Mouse (Mus musculus) heart, postnatal 0 days (tissue): Measurements from ENCODE around the gene M1ap. TPM values are rescaled to one million over a fixed set of nuclear protein-coding genes. Genes with fewer than 3 reads are reported as not detected.

ENCODE experiments used
- ATAC-seq: fragments of 200-750 bp; cut with Nextera tagmentation; 2 replicates; pipeline ENCODE4 v1.8.0; 2017; ENCODE audit warnings: low read depth, moderate number of reproducible peaks, moderate library complexity; ENCODE audit not compliant: insufficient read depth
- DNase-seq: peaks from one replicate; pipeline ENCODE4 v3.0.0-alpha.2; 2016; ENCODE audit warnings: low spot score
- H3K27ac ChIP-seq: fragments of 300-500 bp; sonication (generic); 2 replicates; pipeline ENCODE4 v1.5.1; 2014; ENCODE audit warnings: low read depth, mild to moderate bottlenecking
- H3K27me3 ChIP-seq: fragments of 300-500 bp; sonication (generic); 2 replicates; pipeline ENCODE4 v1.6.1; 2014; ENCODE audit warnings: low read length, mixed read lengths; ENCODE audit not compliant: control insufficient read depth, insufficient read depth
- H3K36me3 ChIP-seq: fragments of 300-500 bp; sonication (generic); replicated peaks from 2 replicates; pipeline ENCODE4 v1.6.1; 2014; ENCODE audit warnings: low read length, mixed read lengths; ENCODE audit not compliant: control insufficient read depth, insufficient read depth
- H3K4me1 ChIP-seq: fragments of 300-500 bp; sonication (generic); 2 replicates; pipeline ENCODE4 v1.6.1; 2014; ENCODE audit warnings: antibody characterized with exemption; ENCODE audit not compliant: control insufficient read depth, insufficient read depth
- H3K4me2 ChIP-seq: fragments of 300-500 bp; sonication (generic); 2 replicates; pipeline ENCODE4 v1.6.1; 2014; ENCODE audit warnings: low read depth, mild to moderate bottlenecking, low read length, moderate library complexity
- H3K4me3 ChIP-seq: fragments of 300-500 bp; sonication (generic); 2 replicates; pipeline ENCODE4 v1.5.1; 2014; ENCODE audit warnings: low read depth, low read length
- H3K9ac ChIP-seq: fragments of 300-500 bp; sonication (generic); replicated peaks from 2 replicates; pipeline ENCODE4 v1.6.1; 2014; ENCODE audit warnings: low read depth, low read length, mixed read lengths
- H3K9me3 ChIP-seq: fragments of 300-500 bp; sonication (generic); replicated peaks from 2 replicates; pipeline ENCODE4 v1.6.1; 2016; ENCODE audit warnings: low read length; ENCODE audit not compliant: control insufficient read depth
- CTCF ChIP-seq: IDR thresholded peaks from 2 replicates; pipeline ENCODE4 v1.5.1; 2016; ENCODE audit warnings: antibody characterized with exemption, control low read depth, low read depth
- EP300 ChIP-seq: IDR thresholded peaks from 2 replicates; pipeline ENCODE4 v1.6.1; 2016; ENCODE audit warnings: antibody characterized with exemption, low read depth
- WGBS: fragments of 180-500 bp; shearing (Covaris S2); extraction: QIAGEN DNeasy Blood & Tissue Kit; methylation state at CpG from one replicate; pipeline ENCODE4 v1.1.7; 2014; 5-methylcytosine and 5-hydroxymethylcytosine counted together
- polyA plus RNA-seq: library from polyadenylated mRNA; unstranded; fragments of >200 nt; fragmentation: Nextera tagmentation; extraction: Ambion mirVana; gene quantifications from 2 replicates; pipeline ENCODE4 v1.2.1, GENCODE M21; 2015
- total RNA-seq: library from RNA; depleted of rRNA; stranded (reverse); fragments of >200 nt; gene quantifications from 2 replicates; pipeline ENCODE4 v1.2.3, GENCODE M21; 2014; ENCODE audit warnings: low replicate concordance

Gene M1ap
- total and polyA plus RNA-seq, 2 experiments from 2014 or later, result 0.75 TPM; not detected in 1

DNA sequence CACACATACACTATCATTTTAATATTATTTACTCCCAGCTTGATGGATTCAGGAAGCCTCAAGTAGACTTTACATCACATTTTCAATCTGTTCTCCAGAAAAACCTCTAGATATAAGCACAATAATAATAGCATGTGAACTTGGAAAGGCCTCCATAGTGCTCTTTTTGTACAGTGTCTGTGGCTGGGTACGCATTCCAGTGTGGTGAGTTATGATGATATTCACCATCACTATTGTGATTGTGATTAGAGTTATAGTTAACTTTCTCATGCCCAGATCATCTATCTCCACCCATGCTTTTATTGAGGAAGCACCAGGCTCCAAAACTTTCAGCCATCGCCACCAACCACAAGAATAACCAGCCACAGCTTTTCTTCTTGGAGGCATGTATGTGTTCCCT lies 77.1 kb downstream of the M1ap start:
- no peak for DNase-seq
- WGBS, result 85% methylated on average over 2 of the region's 2 CpGs
- no peak overlapping the region for H3K27ac ChIP-seq
- H3K27me3 ChIP-seq, result 0 out of 2 replicates have a peak, but pooled peaks cover 3% of the 10 kb centered on the region
- no peaks in the 10 kb centered on the region for H3K9me3 ChIP-seq
- no peak overlapping the region for H3K4me3 ChIP-seq
- no peaks in the 10 kb centered on the region for H3K36me3 ChIP-seq
- H3K9ac ChIP-seq, result no peak overlapping the region
- no peak for TF ChIP-seq EP300
- TF ChIP-seq CTCF, result no peak
- no peaks in the 10 kb centered on the region for H3K4me1 ChIP-seq
- ATAC-seq, result no peak
- H3K4me2 ChIP-seq, result no peak overlapping the region

DNA sequence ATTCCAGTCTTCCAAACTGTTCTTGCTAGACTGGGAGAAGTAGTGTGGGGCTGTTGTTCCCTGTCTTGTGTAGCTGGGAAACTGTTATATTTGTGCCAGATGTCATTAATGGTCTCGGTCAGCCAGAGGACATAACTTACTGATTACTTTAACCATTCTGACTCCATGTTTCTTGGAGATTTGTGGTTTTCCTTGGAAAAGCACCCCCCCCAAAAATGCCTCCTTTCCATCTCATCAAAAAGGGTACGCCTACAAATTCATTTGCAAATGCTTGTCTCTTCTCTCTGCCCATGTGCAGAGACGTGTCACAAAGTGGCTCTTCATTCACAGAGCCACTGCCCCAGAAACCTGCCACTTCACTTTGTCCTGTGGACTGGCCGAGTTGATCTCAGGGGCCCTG lies 77.7 kb downstream of the M1ap start:
- Histone ChIP-seq H3K4me2 (no peak overlapping the region), H3K9me3 (no peaks in the 10 kb centered on the region), H3K4me3 (no peak overlapping the region), H3K36me3 (no peaks in the 10 kb centered on the region), H3K27ac (no peak overlapping the region), H3K27me3 (0 out of 2 replicates have a peak, but pooled peaks cover 6% of the 10 kb centered on the region), H3K9ac (no peak overlapping the region), H3K4me1 (no peaks in the 10 kb centered on the region)
- WGBS, result 59% methylated on average over 4 of the region's 4 CpGs
- no peak for TF ChIP-seq CTCF
- ATAC-seq (no peak), DNase-seq (no peak)

DNA sequence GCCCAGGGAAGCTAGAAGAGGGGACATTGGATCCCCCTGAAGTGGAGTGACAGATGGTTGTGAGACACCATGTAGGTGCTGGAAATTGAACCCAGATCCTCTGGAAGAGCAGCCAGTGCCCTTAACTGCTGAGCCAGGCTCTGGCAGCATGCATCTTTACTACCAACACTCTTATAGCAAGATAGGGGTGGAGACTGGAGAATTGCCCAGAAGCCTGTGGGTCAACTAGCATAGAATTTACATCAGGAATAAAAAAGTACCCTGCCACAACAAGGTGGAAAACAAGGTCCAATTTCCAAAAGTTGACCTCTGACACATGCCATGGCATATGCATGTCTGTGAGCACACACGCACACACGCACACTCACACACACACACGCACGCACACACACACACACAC lies 78.5 kb downstream of the M1ap start:
- WGBS, result 96% methylated on average over 4 of the region's 4 CpGs
- no peak for DNase-seq
- Histone ChIP-seq H3K36me3 (no peaks in the 10 kb centered on the region), H3K9me3 (no peaks in the 10 kb centered on the region), H3K27me3 (0 out of 2 replicates have a peak, but pooled peaks cover 6% of the 10 kb centered on the region), H3K4me3 (no peak overlapping the region), H3K4me1 (peaks cover 2% of the 10 kb centered on the region; the same call in 1 of the 2 replicates), H3K27ac (no peak overlapping the region), H3K9ac (no peak overlapping the region), H3K4me2 (no peak overlapping the region)
- no peak for ATAC-seq
- TF ChIP-seq EP300 (no peak), CTCF (no peak)

DNA sequence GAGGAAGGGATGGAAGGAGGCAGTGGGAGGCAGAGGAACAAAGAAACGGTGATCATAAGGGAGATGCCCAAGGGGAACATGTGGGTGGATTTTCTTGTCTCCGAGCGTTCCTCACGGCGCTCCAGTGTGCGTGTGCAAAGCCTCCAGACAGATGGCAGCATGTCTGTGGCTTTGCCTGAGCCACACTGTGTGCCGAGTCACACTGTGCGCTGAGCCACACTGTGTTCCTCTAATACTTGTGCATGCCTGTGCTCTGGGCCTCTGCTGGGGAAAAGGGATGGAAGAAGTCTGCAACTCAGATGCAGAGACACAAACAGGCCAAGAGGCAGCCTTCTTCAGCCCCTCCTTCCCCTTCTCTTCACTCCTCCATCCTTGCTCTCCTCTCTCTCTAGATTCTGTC lies 80.6 kb downstream of the M1ap start:
- WGBS, result 73% methylated on average over 8 of the region's 8 CpGs
- H3K4me1 ChIP-seq, result peaks cover 5% of the 10 kb centered on the region
- H3K9ac ChIP-seq, result no peak overlapping the region
- DNase-seq, result no peak
- H3K9me3 ChIP-seq, result no peaks in the 10 kb centered on the region
- no peak overlapping the region for H3K4me3 ChIP-seq
- TF ChIP-seq CTCF, result no peak
- no peak for TF ChIP-seq EP300
- H3K27ac ChIP-seq, result no peak overlapping the region
- H3K36me3 ChIP-seq, result no peaks in the 10 kb centered on the region
- ATAC-seq, result no peak
- H3K27me3 ChIP-seq, result peaks cover 15% of the 10 kb centered on the region
- no peak overlapping the region for H3K4me2 ChIP-seq

GRCm38 (mm10) chr6:83027706-83028105 lies 81.0 kb downstream of the M1ap start:
- no peak overlapping the region for H3K9ac ChIP-seq
- H3K27me3 ChIP-seq, result peaks cover 17% of the 10 kb centered on the region
- H3K9me3 ChIP-seq, result no peaks in the 10 kb centered on the region
- TF ChIP-seq EP300 (no peak), CTCF (no peak)
- DNase-seq, result no peak
- H3K27ac ChIP-seq, result no peak overlapping the region
- 42% methylated on average over 7 of the region's 9 CpGs for WGBS
- no peaks in the 10 kb centered on the region for H3K36me3 ChIP-seq
- H3K4me2 ChIP-seq, result no peak overlapping the region
- H3K4me3 ChIP-seq, result no peak overlapping the region
- peaks cover 9% of the 10 kb centered on the region for H3K4me1 ChIP-seq
- no peak for ATAC-seq

- H3K4me2 ChIP-seq, result no peak overlapping the region
- H3K9ac ChIP-seq, result no peak overlapping the region
- no peak overlapping the region for H3K4me3 ChIP-seq
- TF ChIP-seq CTCF (no peak), EP300 (no peak)
- ATAC-seq (no peak), DNase-seq (no peak)
- H3K4me1 ChIP-seq, result peaks cover 19% of the 10 kb centered on the region
- no peaks in the 10 kb centered on the region for H3K9me3 ChIP-seq
- H3K27ac ChIP-seq, result no peak overlapping the region
- H3K27me3 ChIP-seq, result peaks cover 17% of the 10 kb centered on the region
- no peaks in the 10 kb centered on the region for H3K36me3 ChIP-seq
- 57% methylated on average over 10 of the region's 10 CpGs for WGBS
Observed at GRCm38 (mm10) chr6:83029777-83030176, 83.1 kb downstream of the M1ap start.
